Mouse (Mus musculus) liver, embryonic 14.5 days (tissue): ENCODE results near the gene Eif3c.

Experiments
- CTCF ChIP-seq: IDR thresholded peaks from 2 replicates; pipeline ENCODE4 v1.5.1; 2016; ENCODE audit warnings: antibody characterized with exemption, low read depth, control low read depth
- EP300 ChIP-seq: IDR thresholded peaks from 2 replicates; pipeline ENCODE4 v1.6.1; 2016; ENCODE audit warnings: antibody characterized with exemption, low read depth

DNA sequence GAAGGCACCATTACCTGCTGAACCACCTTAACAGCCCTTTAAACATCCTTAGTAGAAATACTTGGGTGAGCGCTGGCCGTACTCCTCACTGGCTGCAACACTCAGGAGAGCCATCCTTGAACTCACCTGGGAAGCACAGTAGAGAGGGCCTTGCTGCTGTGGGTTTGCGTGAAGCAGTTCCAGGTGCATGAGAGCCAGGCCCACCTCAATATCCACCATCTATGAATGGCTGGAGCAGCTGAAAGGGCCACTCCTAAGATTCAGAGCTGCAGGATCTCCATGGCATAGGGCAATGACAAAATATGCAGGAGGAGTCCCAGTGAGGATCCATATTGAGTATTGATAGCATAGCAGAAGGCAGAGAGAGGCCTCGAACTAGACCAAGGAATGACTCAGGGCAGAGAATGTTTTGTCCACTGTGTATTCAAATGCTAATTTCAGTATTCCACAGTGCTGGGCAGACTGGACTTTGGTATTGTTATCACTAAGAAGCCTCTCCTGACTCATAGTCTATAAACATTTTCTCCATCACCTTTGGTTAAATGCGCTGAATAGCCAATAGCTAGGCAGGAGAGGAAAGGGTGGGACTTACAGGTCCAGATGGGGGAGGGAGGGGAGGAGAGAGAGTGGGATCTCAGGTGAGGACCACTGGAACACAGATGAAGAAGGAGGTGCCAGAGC, 47.8 kb downstream of the Eif3c start:
- no peak for TF ChIP-seq CTCF
- TF ChIP-seq EP300: no peak
